Mouse (Mus musculus): ENCODE measurements around the gene Apbb2. TPM values are rescaled to one million over a fixed set of nuclear protein-coding genes. Genes with fewer than 3 reads are reported as not detected.

Gene Apbb2
- polyA plus RNA-seq, 1 experiment from 2014 or later, result 115 TPM

- ATAC-seq (replicated peaks), result no peak
- Histone ChIP-seq H3K9me3 (no peaks in the 10 kb centered on the region), H3K4me1 (peaks cover 8% of the 10 kb centered on the region; the same call in 1 of the 2 replicates), H3K36me3 (replicated peaks) (no peaks in the 10 kb centered on the region), H3K4me2 (no peak overlapping the region), H3K27ac (no peak overlapping the region), H3K9ac (no peak overlapping the region), H3K4me3 (no peak overlapping the region), H3K27me3 (replicated peaks) (no peaks in the 10 kb centered on the region)
- 83% methylated on average over 9 of the region's 9 CpGs for WGBS
Measured at GRCm38 (mm10) chr5:66599888-66600287, 18.7 kb downstream of the Apbb2 start.

GRCm38 (mm10) chr5:66596296-66596695 is 22.3 kb downstream of the Apbb2 start:
- no peaks in the 10 kb centered on the region for H3K9me3 ChIP-seq
- H3K9ac ChIP-seq, result no peak overlapping the region
- no peak overlapping the region for H3K4me3 ChIP-seq
- H3K27me3 ChIP-seq (replicated peaks), result no peaks in the 10 kb centered on the region
- no peaks in the 10 kb centered on the region for H3K4me1 ChIP-seq
- H3K27ac ChIP-seq, result no peak overlapping the region
- no peaks in the 10 kb centered on the region for H3K36me3 ChIP-seq (replicated peaks)
- 69% methylated on average over 3 of the region's 3 CpGs for WGBS
- ATAC-seq (replicated peaks), result no peak
- no peak overlapping the region for H3K4me2 ChIP-seq

- ATAC-seq (replicated peaks), result no peak; the same call in 1 of the 2 replicates
- H3K4me1 ChIP-seq, result no peaks in the 10 kb centered on the region
- H3K4me3 ChIP-seq, result no peak overlapping the region
- H3K36me3 ChIP-seq (replicated peaks), result no peaks in the 10 kb centered on the region
- H3K9me3 ChIP-seq, result no peaks in the 10 kb centered on the region
- WGBS, result 84% methylated on average over 14 of the region's 14 CpGs
- H3K27me3 ChIP-seq (replicated peaks), result no peaks in the 10 kb centered on the region
- H3K27ac ChIP-seq, result no peak overlapping the region
- H3K9ac ChIP-seq, result no peak overlapping the region
- no peak overlapping the region for H3K4me2 ChIP-seq
Measured at GRCm38 (mm10) chr5:66594881-66595280, 23.7 kb downstream of the Apbb2 start.

- 0 out of 2 replicates have a peak overlapping the region, but pooled peaks have one; percentile 1 for H3K27ac ChIP-seq
- no peaks in the 10 kb centered on the region for H3K36me3 ChIP-seq (replicated peaks)
- no peaks in the 10 kb centered on the region for H3K9me3 ChIP-seq
- no peak overlapping the region for H3K4me3 ChIP-seq
- H3K4me1 ChIP-seq, result no peaks in the 10 kb centered on the region
- no peaks in the 10 kb centered on the region for H3K27me3 ChIP-seq (replicated peaks)
- H3K4me2 ChIP-seq, result no peak overlapping the region
- no peak for ATAC-seq (replicated peaks)
- 79% methylated on average over 6 of the region's 6 CpGs for WGBS
- H3K9ac ChIP-seq, result no peak overlapping the region
Measured at GRCm38 (mm10) chr5:66586236-66586745, 32.3 kb downstream of the Apbb2 start.

- Histone ChIP-seq H3K27ac (no peak overlapping the region), H3K4me3 (no peak overlapping the region), H3K27me3 (replicated peaks) (no peaks in the 10 kb centered on the region), H3K9ac (no peak overlapping the region), H3K36me3 (replicated peaks) (no peaks in the 10 kb centered on the region), H3K9me3 (no peaks in the 10 kb centered on the region), H3K4me2 (no peak overlapping the region), H3K4me1 (no peaks in the 10 kb centered on the region)
- 86% methylated on average over 4 of the region's 4 CpGs for WGBS
- no peak for ATAC-seq (replicated peaks)
Measured at GRCm38 (mm10) chr5:66583019-66583406, 35.6 kb downstream of the Apbb2 start.

- no peak overlapping the region for H3K4me2 ChIP-seq
- H3K27ac ChIP-seq, result no peak overlapping the region
- H3K4me3 ChIP-seq, result no peak overlapping the region
- H3K9ac ChIP-seq, result no peak overlapping the region
- WGBS, result 88% methylated on average over 17 of the region's 17 CpGs
- no peaks in the 10 kb centered on the region for H3K27me3 ChIP-seq (replicated peaks)
- no peaks in the 10 kb centered on the region for H3K36me3 ChIP-seq (replicated peaks)
- ATAC-seq (replicated peaks), result no peak
- no peaks in the 10 kb centered on the region for H3K4me1 ChIP-seq
- no peaks in the 10 kb centered on the region for H3K9me3 ChIP-seq
Measured at GRCm38 (mm10) chr5:66582281-66583018, 36.1 kb downstream of the Apbb2 start.

GRCm38 (mm10) chr5:66579066-66579465 is 39.5 kb downstream of the Apbb2 start:
- no peaks in the 10 kb centered on the region for H3K27me3 ChIP-seq (replicated peaks)
- no peaks in the 10 kb centered on the region for H3K9me3 ChIP-seq
- no peak for ATAC-seq (replicated peaks)
- WGBS, result 78% methylated on average over 4 of the region's 4 CpGs
- no peak overlapping the region for H3K9ac ChIP-seq
- no peaks in the 10 kb centered on the region for H3K36me3 ChIP-seq (replicated peaks)
- H3K4me1 ChIP-seq, result peaks cover 5% of the 10 kb centered on the region; the same call in 1 of the 2 replicates
- no peak overlapping the region for H3K4me2 ChIP-seq
- H3K4me3 ChIP-seq, result no peak overlapping the region
- H3K27ac ChIP-seq, result no peak overlapping the region

GRCm38 (mm10) chr5:66576299-66576698 is 42.3 kb downstream of the Apbb2 start:
- 0 out of 2 replicates have a peak, but pooled peaks have one; percentile 41 for ATAC-seq (replicated peaks)
- Histone ChIP-seq H3K4me2 (no peak overlapping the region), H3K9ac (no peak overlapping the region), H3K36me3 (replicated peaks) (no peaks in the 10 kb centered on the region), H3K4me3 (no peak overlapping the region), H3K9me3 (no peaks in the 10 kb centered on the region), H3K27me3 (replicated peaks) (no peaks in the 10 kb centered on the region), H3K27ac (no peak overlapping the region), H3K4me1 (peaks cover 5% of the 10 kb centered on the region; the same call in 1 of the 2 replicates)
- WGBS, result 63% methylated on average over 9 of the region's 9 CpGs

- H3K4me1 ChIP-seq, result peaks cover 5% of the 10 kb centered on the region; the same call in 1 of the 2 replicates
- H3K36me3 ChIP-seq (replicated peaks), result no peaks in the 10 kb centered on the region
- ATAC-seq (replicated peaks), result no peak
- H3K4me2 ChIP-seq, result no peak overlapping the region
- no peak overlapping the region for H3K9ac ChIP-seq
- H3K27me3 ChIP-seq (replicated peaks), result no peaks in the 10 kb centered on the region
- 81% methylated on average over 13 of the region's 13 CpGs for WGBS
- no peaks in the 10 kb centered on the region for H3K9me3 ChIP-seq
- H3K27ac ChIP-seq, result no peak overlapping the region
- H3K4me3 ChIP-seq, result no peak overlapping the region
Measured at GRCm38 (mm10) chr5:66575148-66575547, 43.4 kb downstream of the Apbb2 start.

GRCm38 (mm10) chr5:66573266-66573665 is 45.3 kb downstream of the Apbb2 start:
- H3K27me3 ChIP-seq (replicated peaks), result no peaks in the 10 kb centered on the region
- H3K9ac ChIP-seq, result no peak overlapping the region
- no peak overlapping the region for H3K27ac ChIP-seq
- H3K4me3 ChIP-seq, result no peak overlapping the region
- no peaks in the 10 kb centered on the region for H3K36me3 ChIP-seq (replicated peaks)
- H3K9me3 ChIP-seq, result no peaks in the 10 kb centered on the region
- peaks cover 12% of the 10 kb centered on the region; the same call in 1 of the 2 replicates for H3K4me1 ChIP-seq
- peak; percentile 51 for ATAC-seq (replicated peaks)
- H3K4me2 ChIP-seq, result no peak overlapping the region
- 15% methylated on average over 4 of the region's 4 CpGs for WGBS

- Histone ChIP-seq H3K4me3 (no peak overlapping the region), H3K36me3 (replicated peaks) (no peaks in the 10 kb centered on the region), H3K27ac (no peak overlapping the region), H3K9ac (no peak overlapping the region), H3K4me2 (no peak overlapping the region), H3K9me3 (no peaks in the 10 kb centered on the region), H3K27me3 (replicated peaks) (no peaks in the 10 kb centered on the region), H3K4me1 (peaks cover 12% of the 10 kb centered on the region; the same call in 1 of the 2 replicates)
- no peak for ATAC-seq (replicated peaks)
- WGBS, result 77% methylated on average over 13 of the region's 13 CpGs
Measured at GRCm38 (mm10) chr5:66572086-66572855, 46.3 kb downstream of the Apbb2 start.

GRCm38 (mm10) chr5:66570709-66571108 is 47.9 kb downstream of the Apbb2 start:
- WGBS, result 93% methylated on average over 5 of the region's 5 CpGs
- Histone ChIP-seq H3K4me3 (no peak overlapping the region), H3K9ac (no peak overlapping the region), H3K36me3 (replicated peaks) (no peaks in the 10 kb centered on the region), H3K4me1 (peaks cover 7% of the 10 kb centered on the region; the same call in 1 of the 2 replicates), H3K4me2 (no peak overlapping the region), H3K27ac (no peak overlapping the region), H3K9me3 (no peaks in the 10 kb centered on the region), H3K27me3 (replicated peaks) (no peaks in the 10 kb centered on the region)
- no peak for ATAC-seq (replicated peaks)

All from midbrain, embryonic 15.5 days (tissue).